Mouse (Mus musculus): ENCODE measurements at regions not wholly inside any gene's neighbourhood (a gene's known extent, or its start where the extent isn't known, plus 50 kb on each side); places are given as distances from the start of the nearest gene placed in this dataset.

DNA sequence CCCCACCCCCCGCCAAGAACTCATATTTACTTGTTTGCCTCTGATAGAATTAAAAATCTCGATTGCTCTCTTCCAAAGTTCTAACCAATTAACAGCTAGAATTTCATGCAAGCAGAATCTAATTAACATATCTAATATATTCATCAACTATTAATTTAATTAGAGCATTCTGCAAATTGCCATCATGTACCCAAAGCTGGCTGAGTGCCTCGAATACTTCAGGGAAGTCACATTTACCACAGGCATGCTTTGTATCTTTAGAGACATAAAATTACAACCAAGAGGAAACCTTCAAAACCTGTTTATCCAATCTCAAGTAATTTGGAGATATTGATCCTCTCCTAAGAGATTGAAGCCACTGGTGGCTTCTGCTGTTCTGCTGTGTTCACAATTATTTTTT is 401.6 kb upstream of the Nmur2 start:
- DNase-seq = no peak
- WGBS = 85% methylated on average over 3 of the region's 3 CpGs
- Histone ChIP-seq H3K4me1 (replicated peaks; ENCODE audit: control insufficient read depth, insufficient read depth, low read length) (no peaks in the 10 kb centered on the region), H3K27me3 (ENCODE audit: control insufficient read depth, insufficient read depth, low read length) (no peaks in the 10 kb centered on the region), H3K36me3 (ENCODE audit: control insufficient read depth, insufficient read depth, low read length) (no peaks in the 10 kb centered on the region), H3K27ac (ENCODE audit: control insufficient read depth, insufficient read depth, low read length) (no peak overlapping the region), H3K4me3 (ENCODE audit: control insufficient read depth, insufficient read depth, low read length) (no peak overlapping the region)
- TF ChIP-seq POLR2A (IDR thresholded peaks at IDR 0.05; ENCODE audit: control insufficient read depth, extremely low read depth, insufficient read depth, low read length, poor library complexity) = no peak
- TF ChIP-seq CTCF (IDR thresholded peaks at IDR 0.05; ENCODE audit: borderline replicate concordance, control insufficient read depth, extremely low read depth, insufficient read depth, low read length, poor library complexity) = no peak

DNA sequence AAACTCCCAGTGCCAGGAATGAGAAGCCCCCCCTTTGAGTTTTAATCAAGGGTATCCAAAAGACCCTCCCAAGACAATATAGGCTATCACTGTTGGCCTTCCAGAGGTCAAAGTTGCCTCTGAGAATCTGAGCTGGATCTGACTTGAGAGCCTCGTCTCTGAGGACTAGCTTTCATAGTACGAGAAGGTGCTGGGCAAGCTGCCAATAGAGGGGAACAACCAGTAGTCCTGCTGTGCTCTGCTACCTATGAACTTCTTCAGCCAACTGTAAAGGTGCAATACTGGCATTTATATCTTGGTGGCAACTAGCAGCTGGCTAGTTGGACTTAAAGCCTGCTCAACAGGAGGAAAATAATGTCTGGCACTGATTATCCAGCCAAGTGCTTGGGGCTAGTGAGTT is 400.3 kb upstream of the Nmur2 start:
- TF ChIP-seq CTCF (IDR thresholded peaks at IDR 0.05; ENCODE audit: borderline replicate concordance, control insufficient read depth, extremely low read depth, insufficient read depth, low read length, poor library complexity) = no peak
- TF ChIP-seq POLR2A (IDR thresholded peaks at IDR 0.05; ENCODE audit: control insufficient read depth, extremely low read depth, insufficient read depth, low read length, poor library complexity) = no peak
- no peak overlapping the region for H3K4me3 ChIP-seq (ENCODE audit: control insufficient read depth, insufficient read depth, low read length)
- DNase-seq = no peak
- no peaks in the 10 kb centered on the region for H3K36me3 ChIP-seq (ENCODE audit: control insufficient read depth, insufficient read depth, low read length)
- no peaks in the 10 kb centered on the region for H3K4me1 ChIP-seq (replicated peaks; ENCODE audit: control insufficient read depth, insufficient read depth, low read length)
- WGBS = 65% methylated on average over 2 of the region's 2 CpGs
- H3K27ac ChIP-seq (ENCODE audit: control insufficient read depth, insufficient read depth, low read length) = no peak overlapping the region
- no peaks in the 10 kb centered on the region for H3K27me3 ChIP-seq (ENCODE audit: control insufficient read depth, insufficient read depth, low read length)

DNA sequence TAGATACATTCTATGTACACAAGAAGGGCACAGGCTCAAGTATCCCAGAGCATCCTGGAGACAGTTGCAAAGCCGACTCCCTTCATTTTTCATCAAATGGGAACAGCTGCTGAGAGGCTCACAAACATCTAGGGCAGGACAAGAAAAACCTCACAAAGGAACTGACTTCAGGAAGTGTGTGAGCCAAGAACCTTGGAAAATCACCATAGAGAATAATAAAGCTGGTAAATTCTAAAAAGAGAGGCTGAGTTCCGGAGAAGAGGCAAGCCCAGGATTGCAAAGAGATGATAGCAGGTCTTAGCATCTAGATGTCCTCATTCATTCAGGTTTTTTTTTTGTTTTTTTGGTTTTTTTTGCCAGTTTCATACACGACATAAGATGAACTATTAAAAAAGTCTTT is 390.3 kb upstream of the Nmur2 start:
- TF ChIP-seq POLR2A (IDR thresholded peaks at IDR 0.05; ENCODE audit: control insufficient read depth, extremely low read depth, insufficient read depth, low read length, poor library complexity) (no peak), CTCF (IDR thresholded peaks at IDR 0.05; ENCODE audit: borderline replicate concordance, control insufficient read depth, extremely low read depth, insufficient read depth, low read length, poor library complexity) (no peak)

DNA sequence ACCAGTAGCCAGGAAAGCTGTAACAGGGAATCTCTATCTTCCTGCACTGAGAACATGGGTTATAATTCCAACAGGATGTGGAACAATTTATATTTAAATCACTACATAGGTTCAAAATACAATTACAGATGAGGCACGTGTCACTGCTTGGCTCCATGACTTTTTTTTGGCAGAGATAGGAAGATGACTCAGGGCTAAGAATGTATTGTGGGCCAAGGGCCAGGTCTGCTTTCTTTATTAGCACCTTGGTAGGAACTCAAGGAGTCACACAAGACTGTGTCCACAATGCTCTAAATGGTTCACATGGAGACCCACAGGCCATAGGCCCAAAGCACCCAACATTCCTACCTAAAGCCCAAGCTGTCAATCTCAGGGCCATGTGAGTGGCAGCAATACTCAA is 344.0 kb upstream of the Nmur2 start:
- no peak overlapping the region for H3K4me3 ChIP-seq (ENCODE audit: control insufficient read depth, insufficient read depth, low read length)
- WGBS = 74% methylated on average over 1 of the region's 1 CpGs
- H3K4me1 ChIP-seq (replicated peaks; ENCODE audit: control insufficient read depth, insufficient read depth, low read length) = no peaks in the 10 kb centered on the region
- H3K36me3 ChIP-seq (ENCODE audit: control insufficient read depth, insufficient read depth, low read length) = no peaks in the 10 kb centered on the region
- DNase-seq = no peak
- no peaks in the 10 kb centered on the region for H3K27me3 ChIP-seq (ENCODE audit: control insufficient read depth, insufficient read depth, low read length)
- no peak overlapping the region for H3K27ac ChIP-seq (ENCODE audit: control insufficient read depth, insufficient read depth, low read length)
- TF ChIP-seq POLR2A (IDR thresholded peaks at IDR 0.05; ENCODE audit: control insufficient read depth, extremely low read depth, insufficient read depth, low read length, poor library complexity) (no peak), CTCF (IDR thresholded peaks at IDR 0.05; ENCODE audit: borderline replicate concordance, control insufficient read depth, extremely low read depth, insufficient read depth, low read length, poor library complexity) (no peak)

More for the DNA sequence above, 390.3 kb upstream of the Nmur2 start:
- H3K27ac ChIP-seq (ENCODE audit: control insufficient read depth, insufficient read depth, low read length) = no peak overlapping the region
- H3K27me3 ChIP-seq (ENCODE audit: control insufficient read depth, insufficient read depth, low read length) = no peaks in the 10 kb centered on the region
- WGBS = 74% methylated on average over 3 of the region's 3 CpGs
- no peak overlapping the region for H3K4me3 ChIP-seq (ENCODE audit: control insufficient read depth, insufficient read depth, low read length)
- DNase-seq = no peak
- H3K4me1 ChIP-seq (replicated peaks; ENCODE audit: control insufficient read depth, insufficient read depth, low read length) = no peaks in the 10 kb centered on the region
- H3K36me3 ChIP-seq (ENCODE audit: control insufficient read depth, insufficient read depth, low read length) = no peaks in the 10 kb centered on the region

DNA sequence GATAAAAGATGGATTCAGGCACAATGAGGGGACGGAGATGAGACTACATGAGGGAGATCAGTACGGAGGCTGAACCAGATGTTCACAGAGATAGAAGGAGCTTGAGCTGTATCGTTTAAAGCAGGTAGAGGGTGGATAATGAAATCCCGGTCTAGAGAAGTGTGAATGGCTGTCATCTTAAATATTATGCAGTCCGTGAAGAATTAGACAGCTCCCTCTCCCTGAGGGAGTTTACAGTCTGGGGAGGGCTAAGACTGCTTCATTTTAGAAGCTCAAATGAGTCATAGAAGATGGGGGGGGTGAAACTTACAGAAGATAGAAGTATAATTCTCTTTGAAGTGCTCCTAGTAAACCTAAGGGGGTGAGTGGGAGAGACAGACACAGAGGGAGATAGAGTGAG is 336.7 kb upstream of the Nmur2 start:
- no peak overlapping the region for H3K4me3 ChIP-seq (ENCODE audit: control insufficient read depth, insufficient read depth, low read length)
- H3K4me1 ChIP-seq (replicated peaks; ENCODE audit: control insufficient read depth, insufficient read depth, low read length) = no peaks in the 10 kb centered on the region
- no peak overlapping the region for H3K27ac ChIP-seq (ENCODE audit: control insufficient read depth, insufficient read depth, low read length)
- 87% methylated on average over 5 of the region's 5 CpGs for WGBS
- DNase-seq = no peak
- H3K27me3 ChIP-seq (ENCODE audit: control insufficient read depth, insufficient read depth, low read length) = no peaks in the 10 kb centered on the region
- H3K36me3 ChIP-seq (ENCODE audit: control insufficient read depth, insufficient read depth, low read length) = no peaks in the 10 kb centered on the region
- TF ChIP-seq POLR2A (IDR thresholded peaks at IDR 0.05; ENCODE audit: control insufficient read depth, extremely low read depth, insufficient read depth, low read length, poor library complexity) (no peak), CTCF (IDR thresholded peaks at IDR 0.05; ENCODE audit: borderline replicate concordance, control insufficient read depth, extremely low read depth, insufficient read depth, low read length, poor library complexity) (no peak)

DNA sequence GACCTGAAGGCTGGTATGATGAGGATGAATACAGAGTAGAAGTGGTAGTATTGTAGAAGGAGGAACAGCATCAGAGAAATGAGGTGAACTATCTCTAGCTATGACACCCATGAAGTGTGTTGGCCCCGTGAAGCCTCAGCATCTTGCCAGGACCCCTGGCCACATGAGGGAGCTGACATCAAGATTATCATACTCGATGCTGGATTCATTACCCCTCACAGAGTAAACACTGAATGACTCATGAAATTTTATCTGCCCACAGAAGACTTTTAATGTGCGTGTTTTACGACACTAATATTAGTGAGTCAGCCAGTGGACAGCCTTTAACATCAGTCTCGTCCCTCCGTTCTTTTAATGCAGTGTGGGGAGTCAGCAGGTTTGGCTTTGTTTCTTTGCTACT is 333.5 kb upstream of the Nmur2 start:
- no peak overlapping the region for H3K4me3 ChIP-seq (ENCODE audit: control insufficient read depth, insufficient read depth, low read length)
- H3K4me1 ChIP-seq (replicated peaks; ENCODE audit: control insufficient read depth, insufficient read depth, low read length) = no peaks in the 10 kb centered on the region
- 67% methylated on average over 6 of the region's 6 CpGs for WGBS
- DNase-seq = no peak
- no peaks in the 10 kb centered on the region for H3K27me3 ChIP-seq (ENCODE audit: control insufficient read depth, insufficient read depth, low read length)
- H3K27ac ChIP-seq (ENCODE audit: control insufficient read depth, insufficient read depth, low read length) = no peak overlapping the region
- TF ChIP-seq CTCF (IDR thresholded peaks at IDR 0.05; ENCODE audit: borderline replicate concordance, control insufficient read depth, extremely low read depth, insufficient read depth, low read length, poor library complexity) (no peak), POLR2A (IDR thresholded peaks at IDR 0.05; ENCODE audit: control insufficient read depth, extremely low read depth, insufficient read depth, low read length, poor library complexity) (no peak)
- H3K36me3 ChIP-seq (ENCODE audit: control insufficient read depth, insufficient read depth, low read length) = no peaks in the 10 kb centered on the region

DNA sequence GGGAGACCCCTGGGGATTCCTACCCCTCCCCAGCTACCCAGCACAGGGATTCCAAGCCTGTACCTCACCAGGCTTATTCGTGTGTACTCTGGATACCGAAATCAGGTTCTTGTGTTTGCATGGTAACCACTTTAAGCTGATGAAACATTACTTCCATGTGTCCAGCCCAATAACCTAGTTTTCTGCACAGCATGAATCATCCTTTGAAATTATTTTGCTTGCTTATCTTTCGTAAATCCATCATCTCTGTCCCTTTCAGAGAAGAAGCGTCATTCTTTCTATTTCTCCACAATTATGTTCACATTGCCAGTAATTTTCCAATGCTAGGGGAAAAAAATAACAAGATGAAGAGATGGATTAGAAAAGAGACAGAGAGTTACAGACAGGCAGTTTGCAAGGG is 332.8 kb upstream of the Nmur2 start:
- no peaks in the 10 kb centered on the region for H3K27me3 ChIP-seq (ENCODE audit: control insufficient read depth, insufficient read depth, low read length)
- 93% methylated on average over 4 of the region's 4 CpGs for WGBS

More for the DNA sequence above, 332.8 kb upstream of the Nmur2 start:
- H3K4me3 ChIP-seq (ENCODE audit: control insufficient read depth, insufficient read depth, low read length) = no peak overlapping the region
- DNase-seq = no peak
- H3K36me3 ChIP-seq (ENCODE audit: control insufficient read depth, insufficient read depth, low read length) = no peaks in the 10 kb centered on the region
- H3K27ac ChIP-seq (ENCODE audit: control insufficient read depth, insufficient read depth, low read length) = no peak overlapping the region
- TF ChIP-seq CTCF (IDR thresholded peaks at IDR 0.05; ENCODE audit: borderline replicate concordance, control insufficient read depth, extremely low read depth, insufficient read depth, low read length, poor library complexity) = no peak
- no peak for TF ChIP-seq POLR2A (IDR thresholded peaks at IDR 0.05; ENCODE audit: control insufficient read depth, extremely low read depth, insufficient read depth, low read length, poor library complexity)
- H3K4me1 ChIP-seq (replicated peaks; ENCODE audit: control insufficient read depth, insufficient read depth, low read length) = no peaks in the 10 kb centered on the region

All from thymus, adult 2 months (tissue).